Mouse (Mus musculus): ENCODE data around the gene Arpc5l. TPM values are rescaled to one million over a fixed set of nuclear protein-coding genes. Genes with fewer than 3 reads are reported as not detected.

Arpc5l gene
- polyA plus RNA-seq, 1 experiment = 121 TPM

GRCm38 (mm10) chr2:39000587-39000919 lies 4.6 kb upstream of the Arpc5l start:
- no peak overlapping the region for H3K4me3 ChIP-seq (replicated peaks; ENCODE audit: insufficient read depth, low read depth, low read length)
- H3K27me3 ChIP-seq (ENCODE audit: control insufficient read depth, insufficient read depth, low read length) = no peaks in the 10 kb centered on the region
- H3K27ac ChIP-seq (ENCODE audit: insufficient read depth, low read length) = no peak overlapping the region
- no peak for DNase-seq
- WGBS = 67% methylated on average over 4 of the region's 4 CpGs
- TF ChIP-seq POLR2A (IDR thresholded peaks at IDR 0.05; ENCODE audit: borderline replicate concordance, insufficient read depth, low read length) (no peak), CTCF (IDR thresholded peaks at IDR 0.05; ENCODE audit: borderline replicate concordance, insufficient read depth, low read depth, low read length) (no peak)
- peaks cover 6% of the 10 kb centered on the region for H3K4me1 ChIP-seq (ENCODE audit: control insufficient read depth, insufficient read depth, low read length)

DNA sequence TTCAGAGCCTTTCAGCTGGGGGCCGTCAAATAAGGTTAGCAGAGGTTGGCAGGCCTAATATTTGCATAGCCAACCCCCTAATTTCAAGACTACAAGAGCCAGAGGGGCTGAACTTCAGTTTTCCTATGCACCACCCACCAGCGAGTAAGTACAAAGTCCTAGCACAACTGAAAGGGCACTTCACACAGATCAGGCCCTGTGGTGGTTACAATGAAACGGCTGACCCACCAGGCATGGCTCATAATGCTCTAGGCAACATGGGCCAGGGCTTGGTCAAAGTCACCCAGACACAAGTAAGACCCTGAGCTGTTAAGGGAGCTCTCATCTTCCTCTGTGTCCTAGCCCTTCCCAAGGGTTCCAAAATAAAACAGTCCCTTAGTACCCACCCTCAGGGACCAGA lies 3.3 kb upstream of the Arpc5l start:
- H3K27me3 ChIP-seq (ENCODE audit: control insufficient read depth, insufficient read depth, low read length) = no peaks in the 10 kb centered on the region
- H3K4me1 ChIP-seq (ENCODE audit: control insufficient read depth, insufficient read depth, low read length) = peaks cover 6% of the 10 kb centered on the region
- H3K27ac ChIP-seq (ENCODE audit: insufficient read depth, low read length) = no peak overlapping the region
- TF ChIP-seq CTCF (IDR thresholded peaks at IDR 0.05; ENCODE audit: borderline replicate concordance, insufficient read depth, low read depth, low read length) = no peak
- TF ChIP-seq POLR2A (IDR thresholded peaks at IDR 0.05; ENCODE audit: borderline replicate concordance, insufficient read depth, low read length) = no peak
- WGBS = 77% methylated on average over 3 of the region's 3 CpGs
- H3K4me3 ChIP-seq (replicated peaks; ENCODE audit: insufficient read depth, low read depth, low read length) = no peak overlapping the region
- no peak for DNase-seq

DNA sequence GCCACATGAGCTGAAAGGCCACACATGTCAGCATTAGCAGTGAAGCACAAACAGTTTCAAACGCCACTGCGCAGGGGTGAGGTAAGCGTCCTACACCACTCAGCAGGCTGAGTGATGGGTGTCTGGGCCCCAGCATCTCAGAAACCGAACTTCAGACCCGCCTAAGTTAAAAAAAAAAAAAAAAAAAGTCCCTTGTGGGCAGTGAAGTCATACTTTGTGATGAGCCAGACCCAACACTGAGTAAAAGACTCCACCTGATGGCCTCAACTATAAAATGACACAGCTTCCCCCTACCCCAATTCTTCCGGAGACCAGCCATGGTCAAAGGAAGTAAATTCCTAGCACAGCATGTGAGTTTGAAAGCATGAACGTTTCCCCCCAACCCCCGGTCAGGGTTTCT lies 2.0 kb upstream of the Arpc5l start:
- TF ChIP-seq POLR2A (IDR thresholded peaks at IDR 0.05; ENCODE audit: borderline replicate concordance, insufficient read depth, low read length) (no peak), CTCF (IDR thresholded peaks at IDR 0.05; ENCODE audit: borderline replicate concordance, insufficient read depth, low read depth, low read length) (no peak)
- DNase-seq = no peak
- H3K27ac ChIP-seq (ENCODE audit: insufficient read depth, low read length) = no peak overlapping the region
- peaks cover 4% of the 10 kb centered on the region for H3K4me1 ChIP-seq (ENCODE audit: control insufficient read depth, insufficient read depth, low read length)
- 24% methylated on average over 8 of the region's 8 CpGs for WGBS
- H3K4me3 ChIP-seq (replicated peaks; ENCODE audit: insufficient read depth, low read depth, low read length) = no peak overlapping the region
- H3K27me3 ChIP-seq (ENCODE audit: control insufficient read depth, insufficient read depth, low read length) = no peaks in the 10 kb centered on the region

GRCm38 (mm10) chr2:39003512-39003911 lies 1.6 kb upstream of the Arpc5l start:
- Histone ChIP-seq H3K4me3 (replicated peaks; ENCODE audit: insufficient read depth, low read depth, low read length) (no peak overlapping the region), H3K4me1 (ENCODE audit: control insufficient read depth, insufficient read depth, low read length) (peaks cover 4% of the 10 kb centered on the region), H3K27me3 (ENCODE audit: control insufficient read depth, insufficient read depth, low read length) (no peaks in the 10 kb centered on the region), H3K27ac (ENCODE audit: insufficient read depth, low read length) (no peak overlapping the region)
- no peak for DNase-seq
- TF ChIP-seq POLR2A (IDR thresholded peaks at IDR 0.05; ENCODE audit: borderline replicate concordance, insufficient read depth, low read length) = no peak
- no peak for TF ChIP-seq CTCF (IDR thresholded peaks at IDR 0.05; ENCODE audit: borderline replicate concordance, insufficient read depth, low read depth, low read length)
- WGBS = 43% methylated on average over 5 of the region's 5 CpGs

GRCm38 (mm10) chr2:39004372-39004771 lies 776 bp upstream of the Arpc5l start:
- TF ChIP-seq CTCF (IDR thresholded peaks at IDR 0.05; ENCODE audit: borderline replicate concordance, insufficient read depth, low read depth, low read length) = no peak
- no peak for TF ChIP-seq POLR2A (IDR thresholded peaks at IDR 0.05; ENCODE audit: borderline replicate concordance, insufficient read depth, low read length)
- DNase-seq = no peak
- peak overlapping the region; percentile 93 for H3K4me3 ChIP-seq (replicated peaks; ENCODE audit: insufficient read depth, low read depth, low read length)
- WGBS = under 1% methylated on average over 11 of the region's 11 CpGs
- no peak overlapping the region for H3K27ac ChIP-seq (ENCODE audit: insufficient read depth, low read length)
- H3K4me1 ChIP-seq (ENCODE audit: control insufficient read depth, insufficient read depth, low read length) = peaks cover 4% of the 10 kb centered on the region
- no peaks in the 10 kb centered on the region for H3K27me3 ChIP-seq (ENCODE audit: control insufficient read depth, insufficient read depth, low read length)

GRCm38 (mm10) chr2:39005574-39006079 lies 479 bp downstream of the Arpc5l start, which contains the start of gene Rpl35:
Gene Rpl35 (minus strand): TSS chr2:39005624.
- TF ChIP-seq POLR2A (IDR thresholded peaks at IDR 0.05; ENCODE audit: borderline replicate concordance, insufficient read depth, low read length) (no peak), CTCF (IDR thresholded peaks at IDR 0.05; ENCODE audit: borderline replicate concordance, insufficient read depth, low read depth, low read length) (no peak)
- 12% methylated on average over 15 of the region's 15 CpGs for WGBS
- Histone ChIP-seq H3K27ac (ENCODE audit: insufficient read depth, low read length) (peak within 1 kb of the TSS; percentile 2; the same call in 1 of the 2 replicates), H3K27me3 (ENCODE audit: control insufficient read depth, insufficient read depth, low read length) (no peaks in the 10 kb centered on the region), H3K4me1 (ENCODE audit: control insufficient read depth, insufficient read depth, low read length) (peaks cover 7% of the 10 kb centered on the region), H3K4me3 (replicated peaks; ENCODE audit: insufficient read depth, low read depth, low read length) (peak within 1 kb of the TSS; percentile 93)
- DNase-seq = no peak

GRCm38 (mm10) chr2:39006149-39006730 lies 1.1 kb downstream of the Arpc5l start:
- 89% methylated on average over 14 of the region's 14 CpGs for WGBS
- Histone ChIP-seq H3K4me3 (replicated peaks; ENCODE audit: insufficient read depth, low read depth, low read length) (peak overlapping the region; percentile 45), H3K27ac (ENCODE audit: insufficient read depth, low read length) (no peak overlapping the region), H3K4me1 (ENCODE audit: control insufficient read depth, insufficient read depth, low read length) (peaks cover 9% of the 10 kb centered on the region), H3K27me3 (ENCODE audit: control insufficient read depth, insufficient read depth, low read length) (no peaks in the 10 kb centered on the region)
- DNase-seq = no peak
- no peak for TF ChIP-seq POLR2A (IDR thresholded peaks at IDR 0.05; ENCODE audit: borderline replicate concordance, insufficient read depth, low read length)
- no peak for TF ChIP-seq CTCF (IDR thresholded peaks at IDR 0.05; ENCODE audit: borderline replicate concordance, insufficient read depth, low read depth, low read length)

GRCm38 (mm10) chr2:39007865-39008264 lies 2.7 kb downstream of the Arpc5l start:
- peak; percentile 94 for DNase-seq
- Histone ChIP-seq H3K4me3 (replicated peaks; ENCODE audit: insufficient read depth, low read depth, low read length) (peak overlapping the region; percentile 96), H3K4me1 (ENCODE audit: control insufficient read depth, insufficient read depth, low read length) (peaks cover 12% of the 10 kb centered on the region), H3K27ac (ENCODE audit: insufficient read depth, low read length) (peak overlapping the region; percentile 85), H3K27me3 (ENCODE audit: control insufficient read depth, insufficient read depth, low read length) (no peaks in the 10 kb centered on the region)
- TF ChIP-seq CTCF (IDR thresholded peaks at IDR 0.05; ENCODE audit: borderline replicate concordance, insufficient read depth, low read depth, low read length) (no peak), POLR2A (IDR thresholded peaks at IDR 0.05; ENCODE audit: borderline replicate concordance, insufficient read depth, low read length) (peak; percentile 92)
- 0% methylated on average over 44 of the region's 44 CpGs for WGBS
